8 mouse cellular contexts compared by ENCODE assay signal in genomic region chr6:121272075-121272800, GRCm38 (mm10). TPM values are rescaled to one million over a fixed set of nuclear protein-coding genes. Genes with fewer than 3 reads are reported as not detected.
DNase-seq lines count a peak whose midpoint lies in the region; ATAC-seq and TF ChIP-seq lines count a peak whose summit lies in the region.

No protein-coding gene starts in this region.

- H3K27ac ChIP-seq in ES-E14 (ENCODE audit: insufficient read depth, low read depth, low read length, poor library complexity, severe bottlenecking): no peak overlapping the region
- H3K27ac ChIP-seq in forebrain, embryonic 14.5 days (ENCODE audit: low read depth, low read length): no peak overlapping the region

- H3K4me2 ChIP-seq in forebrain, embryonic 14.5 days (ENCODE audit: low read length): peak overlapping the region; percentile 57

- intact Hi-C loops in heart, postnatal 25 days (cut with DNase I): loop anchor here (1.0 to 5.0 kb wide), 3 partner anchors 65 to 261 kb away; no protein-coding TSS in a partner anchor

- peak; percentile 63 for TF ChIP-seq CTCF in lung, adult 2 months (IDR thresholded peaks at IDR 0.05; ENCODE audit: insufficient read depth, low read length)

- H3K4me1 ChIP-seq in ES-E14 (ENCODE audit: control insufficient read depth in 2 of 2, insufficient read depth in 2 of 2, low read length in 2 of 2, poor library complexity in 1 of 2): no peaks in the 10 kb centered on the region
- H3K4me1 ChIP-seq in forebrain, embryonic 14.5 days (ENCODE audit: control insufficient read depth, insufficient read depth, low read length): no peaks in the 10 kb centered on the region
- no peaks in the 10 kb centered on the region for H3K4me1 ChIP-seq in lung, adult 2 months (ENCODE audit: control insufficient read depth, insufficient read depth, low read length)

- H3K36me3 ChIP-seq in ES-E14 (ENCODE audit: control insufficient read depth, insufficient read depth, low read length, poor library complexity, severe bottlenecking): no peaks in the 10 kb centered on the region
- H3K36me3 ChIP-seq in forebrain, embryonic 14.5 days (ENCODE audit: control insufficient read depth, insufficient read depth, low read length): no peaks in the 10 kb centered on the region

- WGBS in forebrain, embryonic 14.5 days: 11% methylated on average over 17 of the region's 17 CpGs
- 2% methylated on average over 17 of the region's 17 CpGs for WGBS in lung, adult 2 months

- peak; percentile 69 for ATAC-seq in cerebellum, adult (ENCODE audit: insufficient number of reproducible peaks, low FRiP score, low TSS enrichment)
- peak; percentile 89 for ATAC-seq in forebrain, embryonic 14.5 days
- ATAC-seq in neutrophil, adult 5-6 weeks (ENCODE audit: extremely low read depth, insufficient number of reproducible peaks, low FRiP score, poor library complexity, severe bottlenecking): peak; percentile 77

- in situ Hi-C loops in ES-E14 (cut with MboI; ENCODE audit: low sequenced_read_pairs in 2 of 2, unreplicated experiment in 2 of 2): loop anchor here in 1 of 2 experiments (25.0 kb wide), 1 partner anchor 90 kb away; no protein-coding TSS in a partner anchor

- H3K9me3 ChIP-seq in ES-E14 (ENCODE audit: control insufficient read depth, insufficient read depth, low read depth, low read length): no peaks in the 10 kb centered on the region
- H3K9me3 ChIP-seq in forebrain, embryonic 14.5 days (replicated peaks; ENCODE audit: control insufficient read depth, low read length): no peaks in the 10 kb centered on the region

- H3K27me3 ChIP-seq in forebrain, embryonic 14.5 days (replicated peaks; ENCODE audit: control insufficient read depth, insufficient read depth, low read length): 0 out of 2 replicates have a peak, but pooled peaks cover 3% of the 10 kb centered on the region

- peak; percentile 35; the same call in 1 of the 2 replicates for TF ChIP-seq POLR2A in lung, adult 2 months (IDR thresholded peaks at IDR 0.05; ENCODE audit: borderline replicate concordance, extremely low read depth, low read depth, low read length)

- peak overlapping the region in 1 of 2 experiments; percentile 32; a peak in 3 of 4 replicates for H3K4me3 ChIP-seq in ES-E14 (ENCODE audit: insufficient read depth in 1 of 2, low read depth in 1 of 2, low read length in 2 of 2, poor library complexity in 1 of 2, severe bottlenecking in 1 of 2)
- peak overlapping the region; percentile 25 for H3K4me3 ChIP-seq in forebrain, embryonic 14.5 days (ENCODE audit: low read depth, low read length)
- H3K4me3 ChIP-seq in lung, adult 2 months (replicated peaks; ENCODE audit: extremely low read depth, low read depth, low read length): peak overlapping the region; percentile 88

- H3K9ac ChIP-seq in ES-E14 (ENCODE audit: insufficient read depth, low read depth, low read length, poor library complexity, severe bottlenecking): no peak overlapping the region
- 0 out of 2 replicates have a peak overlapping the region, but pooled peaks have one; percentile 0 for H3K9ac ChIP-seq in forebrain, embryonic 14.5 days (ENCODE audit: low read length)

- DNase-seq in ES-E14 (ENCODE audit: low read depth, low spot score): peak; percentile 54
- peak; percentile 95 for DNase-seq in forebrain, embryonic 14.5 days (ENCODE audit: low spot score)
- DNase-seq in heart, postnatal 25 days (ENCODE audit: low spot score): peak; percentile 47
- DNase-seq in layer of hippocampus, adult 18-20 months (ENCODE audit: low spot score in 2 of 2): peak; percentile 60 to 90
- DNase-seq in lung, adult 2 months: peak; percentile 76
- DNase-seq in thymus, adult 18-20 months: peak; percentile 60 to 75

TF ChIP-seq in ES-E14, 5 proteins besides CTCF, POLR2A, EP300 and RAD21:
- TF ChIP-seq ZNF384 (IDR thresholded peaks at IDR 0.05; ENCODE audit: low read depth, low read length) (no peak), ZC3H11A (IDR thresholded peaks at IDR 0.05; ENCODE audit: borderline replicate concordance, low read depth, low read length) (peak; percentile 72; the same call in 1 of the 2 replicates)
TF ChIP-seq in ES-E14: peak in this region for 1.

RNA-seq across cellular contexts. Expression of gene Usp18, which starts 26.5 kb away (rescaled TPM):
- 0.09 TPM in 1 of 2 replicates, not detected in the other for total RNA-seq in ES-E14 (2012; rRNA removed)
- 0.76 and 1.1 TPM in 2 replicates for polyA plus RNA-seq in forebrain, embryonic 14.5 days (2014; fragmentation: Nextera tagmentation; extraction: Ambion mirVana)
- total RNA-seq in heart, postnatal 25 days (2021): 1 to 10 TPM; 1.1 to 1.5 TPM
- total RNA-seq in layer of hippocampus, adult 18-20 months (2021): under 1 TPM; 0.30 to 0.64 TPM
- polyA plus RNA-seq in lung, adult 2 months (2012; rRNA removed): 10.3 and 15.0 TPM in 2 replicates
- total RNA-seq in neutrophil, adult 5-6 weeks (2017): 21.8 and 24.1 TPM in 2 replicates

RNA-seq across cellular contexts. Expression of gene Slc6a13, which starts 27.8 kb away (rescaled TPM):
- total RNA-seq in ES-E14 (2012; rRNA removed): 0.85 and 1.7 TPM in 2 replicates
- polyA plus RNA-seq in forebrain, embryonic 14.5 days (2014; fragmentation: Nextera tagmentation; extraction: Ambion mirVana): 20.3 and 30.9 TPM in 2 replicates
- total RNA-seq in heart, postnatal 25 days (2021): under 1 TPM; 0.21 to 0.28 TPM
- total RNA-seq in layer of hippocampus, adult 18-20 months (2021): 10 to 100 TPM in 1 of 2 experiments, 1 to 10 TPM in 1; 8.9 to 11.6 TPM
- 0.70 and 0.76 TPM in 2 replicates for polyA plus RNA-seq in lung, adult 2 months (2012; rRNA removed)
- 1.7 and 1.9 TPM in 2 replicates for total RNA-seq in neutrophil, adult 5-6 weeks (2017)
